In genomic region chr19:57059018-57059580, GRCm38 (mm10) we compare ENCODE assay signal across 23 mouse cellular contexts. TPM values are rescaled to one million over a fixed set of nuclear protein-coding genes. Genes with fewer than 3 reads are reported as not detected.
DNase-seq lines count a peak whose midpoint lies in the region; ATAC-seq and TF ChIP-seq lines count a peak whose summit lies in the region.
"Had no signal": no experiment of that assay in that cellular context is flagged by ENCODE, and none has a peak within 500 bp of the region (broad histone marks: within the 10 kb centered on the region; RNA-seq: fewer than 3 reads in every experiment).

No protein-coding gene starts in this region.

- DNase-seq in kidney, adult 9 months = no peak
- no peak for DNase-seq in ES-E14 (ENCODE audit: low read depth, low spot score)
- no peak for DNase-seq in left cerebral cortex, postnatal 25 days (ENCODE audit: low spot score in 2 of 2)
- no peak for DNase-seq in adipocyte (ENCODE audit: low spot score)
- DNase-seq in gastrocnemius, postnatal 25 days = no peak
- DNase-seq: adrenal gland, adult 8-10 months; cerebellum, adult 18-20 months; cerebellum, postnatal 14 days; gastrocnemius, adult 2 months; kidney, postnatal 14 days; liver, postnatal 0 days; retina, postnatal 1 day; right cerebral cortex, postnatal 25 days; thymus, postnatal 25 days had no signal

- H3K36me3 ChIP-seq in kidney, embryonic 16.5 days (ENCODE audit: insufficient read depth, low read length) = peaks cover 22% of the 10 kb centered on the region
- H3K36me3 ChIP-seq in ES-Bruce4 (ENCODE audit: control insufficient read depth, insufficient read depth, low read length, poor library complexity, severe bottlenecking) (no peaks in the 10 kb centered on the region), ES-E14 (ENCODE audit: control insufficient read depth, insufficient read depth, low read length, poor library complexity, severe bottlenecking) (no peaks in the 10 kb centered on the region)
- H3K36me3 ChIP-seq in limb, embryonic 12.5 days = peaks cover 6% of the 10 kb centered on the region

- H3K9me3 ChIP-seq in kidney, embryonic 16.5 days (ENCODE audit: low read length) = peaks cover 6% of the 10 kb centered on the region
- peaks cover 3% of the 10 kb centered on the region; the same call in 1 of the 2 replicates for H3K9me3 ChIP-seq in ES-Bruce4 (replicated peaks; ENCODE audit: control insufficient read depth, insufficient read depth, low read length, poor library complexity, severe bottlenecking)
- no peaks in the 10 kb centered on the region for H3K9me3 ChIP-seq in ES-E14 (ENCODE audit: control insufficient read depth, insufficient read depth, low read depth, low read length)
- peaks cover 6% of the 10 kb centered on the region for H3K9me3 ChIP-seq in limb, embryonic 12.5 days

- intact Hi-C loops in left cerebral cortex, postnatal 25 days (cut with DNase I) = no loop called here

- ATAC-seq in kidney, embryonic 16.5 days (ENCODE audit: low FRiP score, low TSS enrichment) = 0 out of 2 replicates have a peak, but pooled peaks have one; percentile 42
- no peak for ATAC-seq in limb, embryonic 12.5 days (ENCODE audit: insufficient number of reproducible peaks, insufficient read depth, low FRiP score, low TSS enrichment, low read depth)
- ATAC-seq: liver, postnatal 0 days; midbrain, embryonic 16.5 days had no signal

- WGBS in kidney, embryonic 16.5 days = 30% methylated on average over 19 of the region's 19 CpGs
- 28% methylated on average over 19 of the region's 19 CpGs for WGBS in limb, embryonic 12.5 days

- no peak for TF ChIP-seq EP300 in ES-Bruce4 (IDR thresholded peaks at IDR 0.05; ENCODE audit: insufficient read depth, low read depth, low read length)

- H3K4me2 ChIP-seq in kidney, embryonic 16.5 days (replicated peaks; ENCODE audit: low read depth, low read length) = peak overlapping the region; percentile 28
- peak overlapping the region; percentile 31 for H3K4me2 ChIP-seq in limb, embryonic 12.5 days
- H3K4me2 ChIP-seq: embryonic facial prominence, embryonic 12.5 days; forebrain, embryonic 12.5 days; heart, embryonic 11.5 days had no signal

- H3K27ac ChIP-seq in kidney, embryonic 16.5 days (ENCODE audit: low read length) = no peak overlapping the region
- H3K27ac ChIP-seq in ES-Bruce4 (ENCODE audit: insufficient read depth, low read length) (no peak overlapping the region), ES-E14 (ENCODE audit: insufficient read depth, low read depth, low read length, poor library complexity, severe bottlenecking) (no peak overlapping the region)
- H3K27ac ChIP-seq in limb, embryonic 12.5 days = no peak overlapping the region; the same call in 1 of the 2 replicates
- H3K27ac ChIP-seq: embryonic facial prominence, embryonic 12.5 days; forebrain, embryonic 12.5 days; gastrocnemius, adult 2 months; macrophage had no signal

- TF ChIP-seq POLR2A in ES-Bruce4 (IDR thresholded peaks at IDR 0.05; ENCODE audit: insufficient read depth, low read length) = no peak

- no peak overlapping the region for H3K9ac ChIP-seq in kidney, embryonic 16.5 days (replicated peaks; ENCODE audit: low read length)
- H3K9ac ChIP-seq in ES-Bruce4 (ENCODE audit: low read depth, poor library complexity, severe bottlenecking) (no peak overlapping the region), ES-E14 (ENCODE audit: insufficient read depth, low read depth, low read length, poor library complexity, severe bottlenecking) (peak overlapping the region; percentile 2; the same call in 1 of the 2 replicates)
- no peak overlapping the region for H3K9ac ChIP-seq in limb, embryonic 12.5 days (replicated peaks)
- H3K9ac ChIP-seq: embryonic facial prominence, embryonic 12.5 days; forebrain, embryonic 12.5 days; liver, postnatal 0 days had no signal

- peak overlapping the region; percentile 9; the same call in 1 of the 2 replicates for H3K4me3 ChIP-seq in kidney, embryonic 16.5 days (ENCODE audit: low read length)
- H3K4me3 ChIP-seq in ES-Bruce4 (ENCODE audit: low read depth, low read length) (peak overlapping the region; percentile 58), ES-E14 (ENCODE audit: insufficient read depth in 1 of 2, low read depth in 1 of 2, low read length in 2 of 2, poor library complexity in 1 of 2, severe bottlenecking in 1 of 2) (peak overlapping the region; percentile 39 to 69)
- H3K4me3 ChIP-seq in limb, embryonic 12.5 days (replicated peaks) = no peak overlapping the region
- H3K4me3 ChIP-seq: embryonic facial prominence, embryonic 12.5 days; forebrain, embryonic 12.5 days; gastrocnemius, adult 2 months had no signal

- TF ChIP-seq CTCF in ES-Bruce4 (IDR thresholded peaks at IDR 0.05; ENCODE audit: low read depth, low read length) = no peak

- peaks cover 8% of the 10 kb centered on the region for H3K4me1 ChIP-seq in kidney, embryonic 16.5 days (ENCODE audit: insufficient read depth, low read length)
- H3K4me1 ChIP-seq in ES-Bruce4 (ENCODE audit: control insufficient read depth, insufficient read depth, low read length) (no peaks in the 10 kb centered on the region), ES-E14 (ENCODE audit: control insufficient read depth in 2 of 2, insufficient read depth in 2 of 2, low read length in 2 of 2, poor library complexity in 1 of 2) (peaks cover 0 to 2% of the 10 kb centered on the region in 2 experiments; a peak in 1 of 4 replicates)
- 0 out of 2 replicates have a peak, but pooled peaks cover 9% of the 10 kb centered on the region for H3K4me1 ChIP-seq in limb, embryonic 12.5 days (replicated peaks)
- H3K4me1 ChIP-seq: embryonic facial prominence, embryonic 12.5 days; forebrain, embryonic 12.5 days had no signal

- in situ Hi-C loops in ES-E14 (cut with MboI; ENCODE audit: low sequenced_read_pairs in 2 of 2, unreplicated experiment in 2 of 2) = no loop called here

- no peaks in the 10 kb centered on the region for H3K27me3 ChIP-seq in kidney, embryonic 16.5 days (ENCODE audit: insufficient read depth, low read length)
- no peaks in the 10 kb centered on the region for H3K27me3 ChIP-seq in ES-Bruce4 (ENCODE audit: control insufficient read depth, insufficient read depth, low read length, poor library complexity, severe bottlenecking)
- peaks cover 4% of the 10 kb centered on the region; the same call in 1 of the 2 replicates for H3K27me3 ChIP-seq in limb, embryonic 12.5 days
- H3K27me3 ChIP-seq: embryonic facial prominence, embryonic 12.5 days; forebrain, embryonic 12.5 days had no signal

TF ChIP-seq in ES-E14, 5 proteins besides CTCF, POLR2A, EP300 and RAD21:
- TF ChIP-seq CHD2 (IDR thresholded peaks at IDR 0.05; ENCODE audit: low read depth, low read length) = no peak
- TF ChIP-seq HCFC1 (IDR thresholded peaks at IDR 0.05; ENCODE audit: borderline replicate concordance, insufficient read depth, low read length) = no peak
- no peak for TF ChIP-seq ZNF384 (IDR thresholded peaks at IDR 0.05; ENCODE audit: low read depth, low read length)
- no peak for TF ChIP-seq ZC3H11A (IDR thresholded peaks at IDR 0.05; ENCODE audit: borderline replicate concordance, low read depth, low read length)
- TF ChIP-seq MAFK (IDR thresholded peaks at IDR 0.05; ENCODE audit: insufficient read depth, low read depth, low read length) = no peak

RNA-seq across cellular contexts. Expression of gene Afap1l2, which starts 51.1 kb away (rescaled TPM):
- polyA plus RNA-seq in kidney, embryonic 16.5 days (2015; fragmentation: Nextera tagmentation; extraction: Ambion mirVana) = 22.0 and 22.3 TPM in 2 replicates
- 13.1 and 17.3 TPM in 2 replicates for polyA plus RNA-seq in ES-Bruce4 (2011; ENCODE audit: insufficient read depth, insufficient read length, low read depth, missing spikeins)
- 2.8 and 3.7 TPM in 2 replicates for total RNA-seq in ES-E14 (2012; rRNA removed)
- 2.3 and 3.3 TPM in 2 replicates for polyA plus RNA-seq in limb, embryonic 12.5 days (2016; fragmentation: Nextera tagmentation; extraction: Ambion mirVana)
- total RNA-seq in left cerebral cortex, postnatal 25 days (2021) = 10 to 100 TPM in 1 of 2 experiments, 1 to 10 TPM in 1; 9.8 to 10.8 TPM
- total RNA-seq in gastrocnemius, postnatal 25 days (2021) = 1 to 10 TPM; 2.3 to 3.8 TPM
- total RNA-seq: hematopoietic stem cell, adult 5-6 weeks had no signal
- polyA plus RNA-seq: macrophage had no signal
